Mouse (Mus musculus) intestine, embryonic 15.5 days (tissue): ENCODE measurements around the gene Adgrg3. TPM values are rescaled to one million over a fixed set of nuclear protein-coding genes. Genes with fewer than 3 reads are reported as not detected.
A peak's percentile ranks its signal among the peaks of the same experiment; 100 is the strongest.

Experiments
- ATAC-seq: fragments of 200-750 bp; cut with Nextera tagmentation; 2 replicates; pipeline ENCODE4 v1.8.0; 2017; ENCODE audit warnings: moderate TSS enrichment, moderate library complexity
- H3K27ac ChIP-seq: fragments of 300-500 bp; sonication (generic); 2 replicates; pipeline ENCODE4 v1.5.1; 2015; ENCODE audit warnings: mild to moderate bottlenecking, inconsistent platforms
- H3K27me3 ChIP-seq: fragments of 300-500 bp; sonication (generic); replicated peaks from 2 replicates; pipeline ENCODE4 v1.6.1; 2015; ENCODE audit warnings: inconsistent platforms
- H3K36me3 ChIP-seq: fragments of 300-500 bp; sonication (generic); 2 replicates; pipeline ENCODE4 v1.6.1; 2015; ENCODE audit warnings: inconsistent platforms
- H3K4me1 ChIP-seq: fragments of 300-500 bp; sonication (generic); replicated peaks from 2 replicates; pipeline ENCODE4 v1.6.1; 2015; ENCODE audit warnings: inconsistent platforms
- H3K4me2 ChIP-seq: fragments of 300-500 bp; sonication (generic); replicated peaks from 2 replicates; pipeline ENCODE4 v1.6.1; 2015; ENCODE audit warnings: mild to moderate bottlenecking, inconsistent platforms
- H3K4me3 ChIP-seq: fragments of 300-500 bp; sonication (generic); replicated peaks from 2 replicates; pipeline ENCODE4 v1.5.1; 2015; ENCODE audit warnings: inconsistent platforms
- H3K9ac ChIP-seq: fragments of 300-500 bp; sonication (generic); 2 replicates; pipeline ENCODE4 v1.6.1; 2015; ENCODE audit warnings: inconsistent platforms
- H3K9me3 ChIP-seq: fragments of 300-500 bp; sonication (generic); 2 replicates; pipeline ENCODE4 v1.6.1; 2016; ENCODE audit warnings: inconsistent platforms
- WGBS: fragments of 180-500 bp; shearing (Covaris S2); methylation state at CpG from one replicate; pipeline ENCODE4 v1.1.7; 2015; 5-methylcytosine and 5-hydroxymethylcytosine counted together
- polyA plus RNA-seq: library from polyadenylated mRNA; unstranded; fragments of >200 nt; fragmentation: Nextera tagmentation; extraction: Ambion mirVana; gene quantifications from 2 replicates; pipeline ENCODE4 v1.2.1, GENCODE M21; 2015

The Adgrg3 gene
- polyA plus RNA-seq, result 3.4 and 3.5 TPM in 2 replicates

DNA sequence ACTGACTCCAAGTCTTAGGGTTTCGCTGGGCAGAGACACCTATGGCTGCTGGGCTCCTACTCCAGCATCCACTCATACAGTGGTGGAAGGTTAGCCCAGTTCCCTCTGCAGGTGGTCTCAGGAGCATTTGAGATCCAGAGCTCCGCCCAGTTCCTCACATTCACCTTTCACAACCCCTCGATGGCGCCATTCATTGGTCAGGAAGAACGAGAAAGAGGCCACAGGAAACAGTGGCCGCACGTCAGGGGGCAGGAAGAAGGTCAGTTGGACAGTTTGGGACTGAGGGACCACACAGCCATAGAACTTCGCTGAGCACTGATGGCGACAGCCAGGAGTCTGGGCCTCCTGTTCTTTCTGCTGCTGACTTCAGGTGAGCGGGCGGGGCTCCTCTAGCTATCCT, at the start of gene Adgrg3:
Gene Adgrg3, plus strand, starts transcription at position 242 of the 400 bp plus-strand sequence.
- Histone ChIP-seq H3K9ac (no peak within 1 kb of the TSS), H3K4me2 (no peak within 1 kb of the TSS), H3K27me3 (no peaks in the 10 kb centered on the region), H3K4me3 (no peak within 1 kb of the TSS), H3K36me3 (no peaks in the 10 kb centered on the region), H3K27ac (no peak within 1 kb of the TSS), H3K4me1 (no peaks in the 10 kb centered on the region), H3K9me3 (no peaks in the 10 kb centered on the region)
- WGBS, result 67% methylated on average over 11 of the region's 11 CpGs
- no peak for ATAC-seq

- H3K9ac ChIP-seq, result no peak overlapping the region
- H3K36me3 ChIP-seq, result no peaks in the 10 kb centered on the region
- H3K9me3 ChIP-seq, result no peaks in the 10 kb centered on the region
- no peak overlapping the region for H3K4me3 ChIP-seq
- ATAC-seq, result no peak
- H3K27me3 ChIP-seq, result no peaks in the 10 kb centered on the region
- H3K4me1 ChIP-seq, result peaks cover 12% of the 10 kb centered on the region
- H3K4me2 ChIP-seq, result no peak overlapping the region
- 80% methylated on average over 9 of the region's 9 CpGs for WGBS
- no peak overlapping the region for H3K27ac ChIP-seq
Measured at GRCm38 (mm10) chr8:94973270-94973669, 44.2 kb upstream of the Adgrg3 start.

- Histone ChIP-seq H3K27me3 (no peaks in the 10 kb centered on the region), H3K27ac (peak overlapping the region; percentile 41), H3K4me3 (no peak overlapping the region), H3K4me2 (no peak overlapping the region; the same call in 1 of the 2 replicates), H3K9ac (no peak overlapping the region), H3K9me3 (no peaks in the 10 kb centered on the region), H3K4me1 (peaks cover 12% of the 10 kb centered on the region), H3K36me3 (no peaks in the 10 kb centered on the region)
- ATAC-seq, result no peak
- WGBS, result 68% methylated on average over 9 of the region's 9 CpGs
Measured at GRCm38 (mm10) chr8:94973786-94974185, 43.7 kb upstream of the Adgrg3 start.

DNA sequence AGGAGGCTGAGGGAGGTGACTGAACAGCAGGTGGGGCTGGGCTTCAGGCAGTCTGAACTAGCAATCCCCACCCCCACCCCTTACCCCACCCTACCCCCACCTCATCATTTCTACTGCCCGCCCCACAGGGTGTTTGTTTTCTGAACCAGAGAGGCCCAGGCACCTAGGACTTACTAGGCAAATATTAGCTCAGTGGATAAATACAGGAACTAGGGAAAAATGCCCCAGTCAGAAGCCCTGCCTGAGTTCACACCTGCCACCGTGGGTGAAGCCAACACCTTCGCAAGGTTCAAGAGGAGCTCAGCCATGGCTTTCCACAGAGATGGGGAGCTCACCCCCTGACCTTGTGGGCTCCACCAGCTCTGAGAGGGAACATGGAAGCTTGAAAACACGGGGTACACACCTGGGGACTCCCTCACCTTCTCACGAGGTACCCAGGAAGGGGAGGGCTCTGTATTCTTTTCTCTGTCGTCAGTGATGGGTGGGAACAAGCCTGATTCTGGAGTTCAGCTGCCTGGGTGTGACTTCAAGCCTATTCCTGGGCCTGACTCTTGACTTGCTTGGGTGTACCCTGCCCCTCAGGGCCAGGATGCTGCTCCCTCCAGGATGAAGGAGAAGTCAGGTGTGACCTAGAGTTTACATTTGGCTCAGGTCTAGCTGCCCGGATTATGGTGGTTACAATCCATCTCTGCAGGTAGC, 42.9 kb upstream of the Adgrg3 start, which contains the start of gene Adgrg1:
Gene Adgrg1, plus strand, starts transcription at position 285 of the 699 bp plus-strand sequence.
- ATAC-seq, result peak; percentile 74
- peak within 1 kb of the TSS; percentile 78 for H3K27ac ChIP-seq
- no peak within 1 kb of the TSS for H3K4me3 ChIP-seq
- peaks cover 12% of the 10 kb centered on the region for H3K4me1 ChIP-seq
- H3K36me3 ChIP-seq, result no peaks in the 10 kb centered on the region
- 30% methylated on average over 7 of the region's 7 CpGs for WGBS
- H3K4me2 ChIP-seq, result peak within 1 kb of the TSS; percentile 37; the same call in 1 of the 2 replicates
- no peaks in the 10 kb centered on the region for H3K9me3 ChIP-seq
- no peak within 1 kb of the TSS for H3K9ac ChIP-seq
- no peaks in the 10 kb centered on the region for H3K27me3 ChIP-seq

GRCm38 (mm10) chr8:94976651-94977417, 40.7 kb upstream of the Adgrg3 start:
- Histone ChIP-seq H3K4me2 (peak overlapping the region; percentile 59), H3K9ac (peak overlapping the region; percentile 50), H3K4me3 (peak overlapping the region; percentile 37), H3K4me1 (peaks cover 24% of the 10 kb centered on the region), H3K27ac (peak overlapping the region; percentile 91), H3K9me3 (no peaks in the 10 kb centered on the region), H3K27me3 (no peaks in the 10 kb centered on the region), H3K36me3 (no peaks in the 10 kb centered on the region)
- peak; percentile 81 for ATAC-seq
- 9% methylated on average over 17 of the region's 17 CpGs for WGBS

DNA sequence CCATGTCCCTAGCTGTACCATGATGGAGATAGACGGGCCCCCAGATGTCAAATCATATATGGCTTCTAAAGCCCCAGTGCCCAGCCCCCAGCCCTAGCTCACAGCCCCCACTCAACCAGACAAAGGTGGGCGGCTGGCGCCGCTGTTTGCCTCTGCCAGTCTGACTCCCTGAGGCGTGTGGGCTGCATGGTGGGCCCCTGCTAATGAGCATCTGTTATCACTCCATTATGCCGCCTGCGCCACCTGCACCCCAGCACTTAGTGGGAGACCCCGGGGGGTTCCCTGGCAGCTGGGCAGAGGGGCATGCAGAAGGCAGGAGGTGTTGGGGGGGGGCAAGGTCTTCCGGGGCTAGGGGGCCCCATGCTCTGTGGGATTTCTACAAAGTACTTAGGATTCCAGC, 39.4 kb upstream of the Adgrg3 start:
- ATAC-seq, result no peak
- H3K27me3 ChIP-seq, result no peaks in the 10 kb centered on the region
- H3K4me2 ChIP-seq, result peak overlapping the region; percentile 59
- no peak overlapping the region for H3K27ac ChIP-seq
- H3K9me3 ChIP-seq, result no peaks in the 10 kb centered on the region
- peaks cover 24% of the 10 kb centered on the region for H3K4me1 ChIP-seq
- peak overlapping the region; percentile 37 for H3K4me3 ChIP-seq
- H3K9ac ChIP-seq, result peak overlapping the region; percentile 15; the same call in 1 of the 2 replicates
- H3K36me3 ChIP-seq, result no peaks in the 10 kb centered on the region
- WGBS, result 42% methylated on average over 9 of the region's 9 CpGs

GRCm38 (mm10) chr8:94978593-94979319, 38.7 kb upstream of the Adgrg3 start:
- Histone ChIP-seq H3K9me3 (no peaks in the 10 kb centered on the region), H3K36me3 (no peaks in the 10 kb centered on the region), H3K4me1 (peaks cover 26% of the 10 kb centered on the region), H3K27ac (no peak overlapping the region), H3K27me3 (no peaks in the 10 kb centered on the region), H3K4me3 (peak overlapping the region; percentile 37; the same call in 1 of the 2 replicates), H3K4me2 (peak overlapping the region; percentile 59), H3K9ac (no peak overlapping the region)
- WGBS, result 67% methylated on average over 13 of the region's 13 CpGs
- ATAC-seq, result no peak

DNA sequence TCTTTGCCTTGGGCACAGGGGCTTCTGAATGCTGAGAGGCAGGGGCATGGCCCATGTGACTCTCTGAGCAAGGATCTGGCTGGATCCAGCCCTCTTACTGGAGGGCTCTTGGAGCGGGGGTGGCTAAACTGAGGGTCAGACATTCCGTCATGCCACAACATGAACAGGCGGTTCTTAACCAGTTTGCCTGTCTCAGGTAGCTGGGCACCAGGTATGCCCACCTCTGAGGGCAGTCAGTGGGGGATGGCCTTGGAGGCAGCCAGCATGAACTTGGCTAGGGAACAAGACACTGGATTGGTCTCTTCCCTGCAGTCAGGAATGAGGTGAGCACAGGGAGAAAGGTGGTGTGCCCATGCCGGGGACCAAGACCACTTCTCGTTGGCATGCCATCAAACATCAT, 37.3 kb upstream of the Adgrg3 start:
- H3K4me3 ChIP-seq, result no peak overlapping the region
- no peaks in the 10 kb centered on the region for H3K27me3 ChIP-seq
- no peaks in the 10 kb centered on the region for H3K36me3 ChIP-seq
- H3K9ac ChIP-seq, result no peak overlapping the region
- H3K4me2 ChIP-seq, result no peak overlapping the region
- 87% methylated on average over 5 of the region's 5 CpGs for whole genome bisulfite sequencing
- ATAC-seq, result no peak
- no peak overlapping the region for H3K27ac ChIP-seq
- H3K9me3 ChIP-seq, result no peaks in the 10 kb centered on the region
- peaks cover 37% of the 10 kb centered on the region for H3K4me1 ChIP-seq

- Histone ChIP-seq H3K27ac (no peak overlapping the region), H3K4me3 (no peak overlapping the region), H3K36me3 (no peaks in the 10 kb centered on the region), H3K9me3 (no peaks in the 10 kb centered on the region), H3K9ac (no peak overlapping the region), H3K4me2 (no peak overlapping the region), H3K27me3 (no peaks in the 10 kb centered on the region), H3K4me1 (peaks cover 33% of the 10 kb centered on the region)
- WGBS, result 56% methylated on average over 8 of the region's 8 CpGs
- no peak for ATAC-seq
Measured at GRCm38 (mm10) chr8:94980976-94981375, 36.5 kb upstream of the Adgrg3 start.

DNA sequence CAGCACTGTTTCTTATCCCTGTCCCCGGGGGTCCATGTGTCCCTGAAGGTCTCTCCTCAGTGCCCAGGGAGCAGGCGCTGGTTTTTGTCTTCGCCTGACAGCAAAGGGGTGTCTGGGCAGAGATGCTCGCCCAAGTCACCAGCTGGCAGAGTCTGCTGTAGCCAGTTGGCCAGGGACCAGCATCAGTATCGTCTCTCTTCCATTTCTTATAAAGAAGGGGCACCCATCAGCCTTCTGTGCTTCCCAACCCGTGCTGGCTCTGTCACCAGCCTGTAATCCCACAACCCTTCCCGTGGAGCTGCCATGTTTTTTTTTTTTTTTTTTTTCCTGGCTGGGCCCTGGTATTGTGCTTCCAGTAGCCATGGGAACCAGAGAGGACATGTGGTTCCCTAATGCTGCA, 35.6 kb upstream of the Adgrg3 start:
- 76% methylated on average over 7 of the region's 7 CpGs for WGBS
- Histone ChIP-seq H3K27ac (no peak overlapping the region), H3K27me3 (no peaks in the 10 kb centered on the region), H3K4me1 (peaks cover 36% of the 10 kb centered on the region), H3K4me3 (no peak overlapping the region), H3K4me2 (no peak overlapping the region), H3K36me3 (no peaks in the 10 kb centered on the region), H3K9me3 (no peaks in the 10 kb centered on the region), H3K9ac (no peak overlapping the region)
- no peak for ATAC-seq

DNA sequence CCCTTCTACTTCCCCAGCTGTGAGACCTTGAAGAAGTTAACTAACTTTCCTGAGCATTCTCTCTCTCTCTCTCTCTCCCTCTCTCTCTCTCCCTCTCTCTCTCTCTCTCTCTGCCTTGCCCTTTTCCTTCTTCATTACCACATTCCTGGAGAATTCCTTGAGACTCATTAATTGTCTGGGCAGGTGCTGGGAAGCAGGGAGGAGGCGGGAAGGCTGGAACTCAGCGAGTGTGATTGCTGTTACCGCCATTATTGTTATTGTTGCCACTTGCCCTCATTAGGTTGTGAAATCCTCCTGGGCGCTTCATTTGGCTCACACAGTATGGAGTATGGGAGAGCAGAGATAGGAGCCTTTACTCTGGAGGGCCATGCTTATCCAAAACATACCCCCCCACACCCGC, 34.3 kb upstream of the Adgrg3 start:
- Histone ChIP-seq H3K27ac (no peak overlapping the region), H3K4me2 (no peak overlapping the region), H3K27me3 (no peaks in the 10 kb centered on the region), H3K9ac (no peak overlapping the region), H3K9me3 (no peaks in the 10 kb centered on the region), H3K4me3 (no peak overlapping the region), H3K36me3 (no peaks in the 10 kb centered on the region), H3K4me1 (peaks cover 32% of the 10 kb centered on the region)
- 0 out of 2 replicates have a peak, but pooled peaks have one; percentile 14 for ATAC-seq
- WGBS, result 19% methylated on average over 5 of the region's 5 CpGs

DNA sequence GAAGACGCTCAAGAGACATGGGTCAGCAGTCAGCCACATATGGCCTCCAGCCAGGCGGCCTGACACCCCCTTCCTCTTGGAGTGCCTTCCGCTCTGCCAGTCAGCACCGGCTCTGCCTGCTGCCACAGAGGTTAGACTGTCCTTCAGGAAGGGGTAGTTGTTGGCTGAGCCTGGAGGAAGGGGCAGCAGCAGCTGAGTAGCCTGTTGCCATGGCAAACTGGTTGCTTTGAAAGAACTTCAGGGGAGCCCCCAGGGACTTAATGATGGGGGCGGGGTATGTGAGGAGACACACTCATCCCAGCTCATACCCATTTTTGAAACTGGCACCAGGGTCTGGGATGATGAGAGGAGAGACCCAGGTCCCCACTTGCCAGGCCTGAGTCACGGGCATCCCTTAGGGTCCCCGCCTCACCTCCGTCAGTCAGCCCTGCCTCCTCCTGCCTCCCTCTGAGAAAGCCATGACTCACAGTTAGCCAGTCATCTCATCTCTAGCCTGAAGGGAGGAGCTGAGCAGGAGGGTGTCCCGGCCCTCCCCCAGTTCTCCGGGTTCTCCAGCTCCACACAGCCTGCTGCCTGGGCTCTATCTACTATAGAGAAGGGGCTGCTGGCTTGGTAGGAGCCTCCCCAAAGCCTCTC, 33.5 kb upstream of the Adgrg3 start:
- Histone ChIP-seq H3K9me3 (no peaks in the 10 kb centered on the region), H3K36me3 (no peaks in the 10 kb centered on the region), H3K4me2 (no peak overlapping the region), H3K9ac (no peak overlapping the region), H3K4me1 (peaks cover 32% of the 10 kb centered on the region), H3K27me3 (no peaks in the 10 kb centered on the region), H3K4me3 (no peak overlapping the region), H3K27ac (no peak overlapping the region)
- peak; percentile 67 for ATAC-seq
- 42% methylated on average over 10 of the region's 10 CpGs for WGBS
